ENCODE assay signal across 17 mouse cellular contexts in the genomic region with DNA sequence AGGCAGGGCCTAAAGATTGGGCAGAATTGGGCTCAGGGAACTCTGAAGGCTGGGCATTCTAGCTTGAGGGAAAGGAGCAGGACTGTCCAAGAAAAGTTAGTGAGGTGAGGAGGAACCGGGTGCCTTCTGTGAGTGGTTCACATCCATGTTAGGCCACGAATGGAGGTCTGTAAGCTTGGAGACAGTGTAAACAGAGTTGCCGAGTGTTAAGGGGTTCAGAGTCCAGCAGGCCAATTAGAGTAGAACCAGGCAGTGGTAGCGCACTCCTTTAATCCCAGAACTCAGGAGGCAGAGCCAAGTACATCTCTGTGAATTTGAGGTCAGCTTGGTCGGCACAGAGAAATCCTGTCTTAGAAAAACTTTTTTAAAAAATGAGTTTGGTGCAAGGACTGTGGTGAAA.
DNase-seq lines count a peak whose midpoint lies in the region; ATAC-seq lines count a peak whose summit lies in the region.
"Had no signal": no experiment of that assay in that cellular context is flagged by ENCODE, and none has a peak within 500 bp of the region (broad histone marks: within the 10 kb centered on the region; RNA-seq: fewer than 3 reads in every experiment).

No protein-coding gene starts in this region.

- peaks cover 28% of the 10 kb centered on the region for H3K4me1 ChIP-seq in heart, embryonic 16.5 days (ENCODE audit: control insufficient read depth, insufficient read depth, low read length)
- peaks cover 87% of the 10 kb centered on the region for H3K4me1 ChIP-seq in megakaryocyte, embryonic 14.5 days

- H3K27me3 ChIP-seq in heart, embryonic 16.5 days (ENCODE audit: control insufficient read depth, insufficient read depth, low read length) = no peaks in the 10 kb centered on the region
- no peaks in the 10 kb centered on the region for H3K27me3 ChIP-seq in megakaryocyte, embryonic 14.5 days (replicated peaks)
- H3K27me3 ChIP-seq: hindbrain, embryonic 12.5 days had no signal

- no peak overlapping the region for H3K4me3 ChIP-seq in heart, embryonic 16.5 days (ENCODE audit: low read length)
- H3K4me3 ChIP-seq in megakaryocyte, embryonic 14.5 days (replicated peaks) = peak overlapping the region; percentile 73
- H3K4me3 ChIP-seq: hindbrain, embryonic 12.5 days had no signal

- WGBS in heart, embryonic 16.5 days = 50% methylated on average over 5 of the region's 5 CpGs

- 0 out of 2 replicates have a peak overlapping the region, but pooled peaks have one; percentile 7 for H3K27ac ChIP-seq in heart, embryonic 16.5 days (ENCODE audit: low read length)
- H3K27ac ChIP-seq: hindbrain, embryonic 12.5 days had no signal

- peak overlapping the region; percentile 14; the same call in 1 of the 2 replicates for H3K4me2 ChIP-seq in heart, embryonic 16.5 days (ENCODE audit: low read depth, low read length)
- H3K4me2 ChIP-seq: hindbrain, embryonic 12.5 days had no signal

- H3K9ac ChIP-seq in heart, embryonic 16.5 days (ENCODE audit: low read length) = no peak overlapping the region
- H3K9ac ChIP-seq: hindbrain, embryonic 12.5 days had no signal

- no peaks in the 10 kb centered on the region for H3K36me3 ChIP-seq in heart, embryonic 16.5 days (ENCODE audit: control insufficient read depth, insufficient read depth)
- peaks cover 41% of the 10 kb centered on the region for H3K36me3 ChIP-seq in megakaryocyte, embryonic 14.5 days (replicated peaks; ENCODE audit: low read length)
- H3K36me3 ChIP-seq: hindbrain, embryonic 12.5 days had no signal

- no peak for DNase-seq in frontal cortex, postnatal 10 days (ENCODE audit: low spot score in 2 of 2)
- DNase-seq in heart, adult 11 months = no peak
- DNase-seq in yolk sac, embryonic 10.5 days (ENCODE audit: low spot score) = peak; percentile 40
- DNase-seq: adrenal gland, postnatal 25 days; cerebellum, adult 9-11 months; lung, adult 2 months; lung, postnatal 4 days; right cerebral cortex, postnatal 14 days; thymus, adult 18-20 months had no signal

- ATAC-seq in frontal cortex, adult (ENCODE audit: low TSS enrichment) = 0 out of 2 replicates have a peak, but pooled peaks have one; percentile 31
- ATAC-seq in heart, embryonic 16.5 days (replicated peaks; ENCODE audit: extremely low read depth, insufficient read depth, low FRiP score) = no peak
- ATAC-seq in megakaryocyte, adult 5-6 weeks (ENCODE audit: poor library complexity, severe bottlenecking) = no peak
- no peak for ATAC-seq in granulocyte monocyte progenitor cell, adult 5-6 weeks (replicated peaks; ENCODE audit: poor library complexity, severe bottlenecking)
- ATAC-seq: forebrain, embryonic 14.5 days; midbrain, embryonic 16.5 days had no signal

- no peaks in the 10 kb centered on the region for H3K9me3 ChIP-seq in heart, embryonic 16.5 days (replicated peaks; ENCODE audit: control insufficient read depth, low read length)
- H3K9me3 ChIP-seq in megakaryocyte, embryonic 14.5 days = no peaks in the 10 kb centered on the region
- H3K9me3 ChIP-seq: hindbrain, embryonic 12.5 days had no signal
